Mouse (Mus musculus) thymus, adult 2 months (tissue): ENCODE results near the gene Olfr1030. TPM values are rescaled to one million over a fixed set of nuclear protein-coding genes. Genes with fewer than 3 reads are reported as not detected.
"Not testable (repeated sequence)": the region's sequence is repeated elsewhere in the genome, so short reads cannot be mapped to it uniquely, and the experiment has no call there.

Source experiments
- DNase-seq: peaks from one replicate; pipeline ENCODE4 v3.0.0; 2021
- H3K27ac ChIP-seq: fragments of 200-500 bp; 2 replicates; pipeline ENCODE4 v1.5.1; 2012; ENCODE audit warnings: low read length, control low read depth; ENCODE audit not compliant: control insufficient read depth, insufficient read depth
- H3K27me3 ChIP-seq: fragments of 200-500 bp; 2 replicates; pipeline ENCODE4 v1.6.1; 2012; ENCODE audit warnings: mild to moderate bottlenecking, low read length, moderate library complexity, mixed read lengths; ENCODE audit not compliant: control insufficient read depth, insufficient read depth
- H3K36me3 ChIP-seq: fragments of 200-500 bp; 2 replicates; pipeline ENCODE4 v1.6.1; 2012; ENCODE audit warnings: mild to moderate bottlenecking, low read length, moderate library complexity; ENCODE audit not compliant: control insufficient read depth, insufficient read depth
- H3K4me1 ChIP-seq: fragments of 200-500 bp; replicated peaks from 2 replicates; pipeline ENCODE4 v1.6.1; 2012; ENCODE audit warnings: low read length; ENCODE audit not compliant: control insufficient read depth, insufficient read depth
- H3K4me3 ChIP-seq: fragments of 200-500 bp; 2 replicates; pipeline ENCODE4 v1.5.1; 2012; ENCODE audit warnings: mild to moderate bottlenecking, low read length, control low read depth, moderate library complexity; ENCODE audit not compliant: control insufficient read depth, insufficient read depth
- CTCF ChIP-seq: fragments of 200-500 bp; IDR thresholded peaks from 2 replicates; pipeline ENCODE4 v1.5.1; 2012; ENCODE audit warnings: mild to moderate bottlenecking, control low read depth, low read length, moderate library complexity, borderline replicate concordance; ENCODE audit not compliant: control insufficient read depth, poor library complexity, insufficient read depth; ENCODE audit errors: extremely low read depth
- POLR2A ChIP-seq: fragments of 200-500 bp; IDR thresholded peaks from 2 replicates; pipeline ENCODE4 v1.6.1; 2012; ENCODE audit warnings: mild to moderate bottlenecking, low read length, control low read depth, moderate library complexity; ENCODE audit not compliant: control insufficient read depth, poor library complexity, insufficient read depth; ENCODE audit errors: extremely low read depth
- WGBS: fragments of 180-500 bp; shearing (Covaris S2); methylation state at CpG from one replicate; pipeline ENCODE4 v1.1.7; 2018; 5-methylcytosine and 5-hydroxymethylcytosine counted together
- polyA plus RNA-seq: library from polyadenylated mRNA; depleted of rRNA; stranded (reverse); fragments of >200 nt; gene quantifications from 2 replicates; pipeline ENCODE4 v1.2.3, GENCODE M21; 2012; rRNA removed

Olfr1030 gene
- polyA plus RNA-seq: not detected in 2 replicates

- no peaks in the 10 kb centered on the region for H3K4me1 ChIP-seq
- no peak within 1 kb of the TSS for H3K27ac ChIP-seq
- 69% methylated on average over 1 of the region's 1 CpGs for WGBS
- H3K4me3 ChIP-seq: no peak within 1 kb of the TSS
- no peaks in the 10 kb centered on the region for H3K36me3 ChIP-seq
- no peaks in the 10 kb centered on the region for H3K27me3 ChIP-seq
- no peak for TF ChIP-seq CTCF
- no peak for DNase-seq
These were observed at the start of gene Olfr1030 for GRCm38 (mm10) chr2:85978976-85979375. TSS of gene Olfr1030 (plus strand) at chr2:85979276.

GRCm38 (mm10) chr2:85950137-85950536 lies 28.9 kb upstream of the Olfr1030 start, which contains the start of gene Olfr1028:
TSS of gene Olfr1028 (plus strand) at chr2:85950437.
- no peaks in the 10 kb centered on the region for H3K4me1 ChIP-seq
- 88% methylated on average over 1 of the region's 1 CpGs for WGBS
- H3K36me3 ChIP-seq: no peaks in the 10 kb centered on the region
- no peaks in the 10 kb centered on the region for H3K27me3 ChIP-seq
- DNase-seq: no peak
- H3K4me3 ChIP-seq: no peak within 1 kb of the TSS
- no peak within 1 kb of the TSS for H3K27ac ChIP-seq
- no peak for TF ChIP-seq POLR2A
- TF ChIP-seq CTCF: no peak

- Histone ChIP-seq H3K27me3 (no peaks in the 10 kb centered on the region), H3K27ac (no peak within 1 kb of the TSS), H3K36me3 (no peaks in the 10 kb centered on the region), H3K4me3 (no peak within 1 kb of the TSS), H3K4me1 (no peaks in the 10 kb centered on the region)
- WGBS: 93% methylated on average over 2 of the region's 2 CpGs
- no peak for DNase-seq
- TF ChIP-seq CTCF (no peak), POLR2A (no peak)
These were observed 5.5 kb upstream of the Olfr1030 start, which contains the start of gene Olfr1029 for GRCm38 (mm10) chr2:85973595-85973994. TSS of gene Olfr1029 (plus strand) at chr2:85973895.

- WGBS: 55% methylated on average over 3 of the region's 3 CpGs
These were observed 10.9 kb downstream of the Olfr1030 start, which contains the start of gene Olfr1031 for GRCm38 (mm10) chr2:85990004-85990403. TSS of gene Olfr1031 (plus strand) at chr2:85990304.

GRCm38 (mm10) chr2:86005240-86005639 lies 26.2 kb downstream of the Olfr1030 start, which contains the start of gene Olfr1032:
TSS of gene Olfr1032 (plus strand) at chr2:86005540.
- H3K4me3 ChIP-seq: no peak within 1 kb of the TSS
- H3K27me3 ChIP-seq: no peaks in the 10 kb centered on the region
- no peaks in the 10 kb centered on the region for H3K4me1 ChIP-seq
- H3K27ac ChIP-seq: no peak within 1 kb of the TSS
- no peak for TF ChIP-seq POLR2A
- TF ChIP-seq CTCF: no peak
- WGBS: 90% methylated on average over 7 of the region's 7 CpGs
- DNase-seq: no peak
- no peaks in the 10 kb centered on the region for H3K36me3 ChIP-seq

More at GRCm38 (mm10) chr2:85990004-85990403, 10.9 kb downstream of the Olfr1030 start, which contains the start of gene Olfr1031:
- TF ChIP-seq POLR2A: no peak
- no peak for TF ChIP-seq CTCF
- H3K36me3 ChIP-seq: no peaks in the 10 kb centered on the region
- H3K4me3 ChIP-seq: no peak within 1 kb of the TSS
- no peaks in the 10 kb centered on the region for H3K27me3 ChIP-seq
- DNase-seq: no peak
- no peak within 1 kb of the TSS for H3K27ac ChIP-seq
- H3K4me1 ChIP-seq: no peaks in the 10 kb centered on the region

- H3K4me1 ChIP-seq, DNase-seq, H3K36me3 ChIP-seq, H3K27me3 ChIP-seq: not testable (repeated sequence)
- Histone ChIP-seq H3K4me3 (peak within 1 kb of the TSS; percentile 26), H3K27ac (peak within 1 kb of the TSS; percentile 34; the same call in 1 of the 2 replicates)
- under 1% methylated on average over 11 of the region's 11 CpGs for WGBS
These were observed 41.3 kb downstream of the Olfr1030 start, which contains the start of gene Olfr1033 for GRCm38 (mm10) chr2:86020406-86020805. TSS of gene Olfr1033 (plus strand) at chr2:86020633.

GRCm38 (mm10) chr2:86021518-86021917 lies 42.4 kb downstream of the Olfr1030 start:
- H3K36me3 ChIP-seq, DNase-seq, H3K4me3 ChIP-seq, H3K4me1 ChIP-seq, H3K27me3 ChIP-seq, H3K27ac ChIP-seq: not testable (repeated sequence)
- WGBS: 59% methylated on average over 6 of the region's 9 CpGs

Other genes starting within 250 kb of the Olfr1030 start
- not detected in 2 replicates for gene Olfr1012, start 216.5 kb upstream of the Olfr1030 start, polyA plus RNA-seq
- not detected in 2 replicates for gene Olfr1013, start 212.2 kb upstream of the Olfr1030 start, polyA plus RNA-seq
- not detected in 2 replicates for gene Olfr1014, start 206.6 kb upstream of the Olfr1030 start, polyA plus RNA-seq
- not detected in 2 replicates for gene Olfr1015, start 197.3 kb upstream of the Olfr1030 start, polyA plus RNA-seq
- gene Olfr1016, start 176.7 kb upstream of the Olfr1030 start, polyA plus RNA-seq: not detected in 2 replicates
- gene Olfr1018, start 160.8 kb upstream of the Olfr1030 start, polyA plus RNA-seq: not detected in 2 replicates
- not detected in 2 replicates for gene Olfr1019, start 133.8 kb upstream of the Olfr1030 start, polyA plus RNA-seq
- gene Olfr1020, start 132.2 kb upstream of the Olfr1030 start, polyA plus RNA-seq: not detected in 2 replicates
- gene Olfr1022, start 110.7 kb upstream of the Olfr1030 start, polyA plus RNA-seq: not detected in 2 replicates
- gene Olfr1023, start 93.6 kb upstream of the Olfr1030 start, polyA plus RNA-seq: not detected in 2 replicates
- not detected in 2 replicates for gene Olfr1024, start 74.2 kb upstream of the Olfr1030 start, polyA plus RNA-seq
- gene Olfr1025-ps1, start 64.1 kb upstream of the Olfr1030 start, polyA plus RNA-seq: not detected in 2 replicates
- gene Olfr1026, start 57.7 kb upstream of the Olfr1030 start, polyA plus RNA-seq: not detected in 2 replicates
- gene Olfr1028, start 28.8 kb upstream of the Olfr1030 start, polyA plus RNA-seq: not detected in 2 replicates
- gene Olfr1029, start 5.4 kb upstream of the Olfr1030 start, polyA plus RNA-seq: not detected in 2 replicates
- not detected in 2 replicates for gene Olfr1031, start 11.0 kb downstream of the Olfr1030 start, polyA plus RNA-seq
- not detected in 2 replicates for gene Olfr1032, start 26.3 kb downstream of the Olfr1030 start, polyA plus RNA-seq
- gene Olfr1033, start 41.4 kb downstream of the Olfr1030 start, polyA plus RNA-seq: 0.39 and 0.56 TPM in 2 replicates
- gene Olfr1034, start 66.6 kb downstream of the Olfr1030 start, polyA plus RNA-seq: 0.04 TPM in 2 replicates
- not detected in 2 replicates for gene Olfr1036, start 94.7 kb downstream of the Olfr1030 start, polyA plus RNA-seq
- gene Olfr1037, start 108.1 kb downstream of the Olfr1030 start, polyA plus RNA-seq: not detected in 2 replicates
- gene Olfr1039, start 156.7 kb downstream of the Olfr1030 start, polyA plus RNA-seq: not detected in 2 replicates
- not detected in 2 replicates for gene Olfr1040, start 167.5 kb downstream of the Olfr1030 start, polyA plus RNA-seq
- not detected in 2 replicates for gene Olfr1042, start 182.6 kb downstream of the Olfr1030 start, polyA plus RNA-seq
- not detected in 2 replicates for gene Olfr1043, start 188.2 kb downstream of the Olfr1030 start, polyA plus RNA-seq
- gene Olfr1044, start 198.5 kb downstream of the Olfr1030 start, polyA plus RNA-seq: not detected in 2 replicates
- not detected in 2 replicates for gene Olfr52, start 206.4 kb downstream of the Olfr1030 start, polyA plus RNA-seq
- not detected in 2 replicates for gene Olfr1045, start 223.7 kb downstream of the Olfr1030 start, polyA plus RNA-seq
- not detected in 2 replicates for gene Olfr1046, start 240.0 kb downstream of the Olfr1030 start, polyA plus RNA-seq